Mouse (Mus musculus): ENCODE data around the gene Tmsb15b2.

DNA sequence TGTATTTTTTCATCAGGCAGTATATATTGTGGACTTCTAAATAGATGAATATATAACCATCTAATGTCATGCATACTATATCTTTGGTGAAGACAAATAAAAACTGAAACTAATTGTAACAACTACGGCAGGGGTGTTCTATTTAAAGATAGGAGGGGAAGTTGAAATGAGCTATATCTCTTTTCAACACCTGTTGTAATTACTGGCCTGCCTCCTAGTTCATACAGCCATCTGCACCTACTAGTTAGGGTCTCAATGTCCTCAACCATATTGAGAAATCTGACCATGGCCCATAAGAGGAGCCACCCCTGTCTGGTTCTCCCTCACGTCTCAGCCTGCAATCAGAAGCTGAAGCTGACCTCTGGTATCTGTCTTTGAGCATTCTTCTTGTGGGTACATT lies 21.0 kb upstream of the Tmsb15b2 start:
- no peak for TF ChIP-seq ZC3H11A (IDR thresholded peaks at IDR 0.05; ENCODE audit: borderline replicate concordance, low read depth, low read length)
- no peak for TF ChIP-seq MAFK (IDR thresholded peaks at IDR 0.05; ENCODE audit: insufficient read depth, low read depth, low read length)

Measured in ES-E14 (cell line).